Mouse (Mus musculus): ENCODE data around the gene Prpf40b. TPM values are rescaled to one million over a fixed set of nuclear protein-coding genes. Genes with fewer than 3 reads are reported as not detected.

Prpf40b gene
- total and polyA plus RNA-seq, 2 experiments = 7.9 to 27.9 TPM

DNA sequence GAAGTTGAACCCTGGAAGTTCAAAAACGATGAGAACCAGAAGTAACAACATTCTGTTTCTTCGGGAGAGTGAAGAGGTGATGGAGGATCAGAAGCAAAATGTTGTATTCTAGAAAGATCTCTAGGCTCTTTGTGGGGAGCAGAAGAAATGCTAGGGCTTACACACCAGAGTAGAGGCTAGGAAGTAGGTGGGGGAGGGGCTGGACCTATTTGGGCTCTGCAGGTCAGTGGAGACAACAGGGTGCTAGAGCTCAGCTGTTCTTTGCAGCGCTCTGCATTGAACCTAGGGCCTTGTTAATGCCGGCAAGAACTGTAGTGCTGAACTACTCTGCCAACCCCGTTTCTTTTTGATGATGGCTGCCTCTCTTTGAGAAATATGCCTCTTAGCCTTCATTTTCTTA lies 1.3 kb downstream of the Prpf40b start:
- Histone ChIP-seq H3K79me2 (ENCODE audit: control insufficient read depth, insufficient read depth, low read length) (no peaks in the 10 kb centered on the region), H3K4me1 (ENCODE audit: control insufficient read depth, insufficient read depth, low read length) (peaks cover 7% of the 10 kb centered on the region; the same call in 1 of the 2 replicates), H3K9ac (ENCODE audit: low read depth, low read length) (no peak overlapping the region), H3K36me3 (ENCODE audit: control insufficient read depth, insufficient read depth, low read length) (no peaks in the 10 kb centered on the region), H3K27me3 (ENCODE audit: control insufficient read depth, insufficient read depth, low read length) (no peaks in the 10 kb centered on the region), H3K27ac (replicated peaks; ENCODE audit: insufficient read depth, low read depth, low read length) (no peak overlapping the region), H3K4me3 (ENCODE audit: insufficient read depth, low read depth, low read length) (no peak overlapping the region)
- DNase-seq (ENCODE audit: extremely low read depth, low read depth, low spot score) = no peak
- TF ChIP-seq POLR2A (IDR thresholded peaks at IDR 0.05; ENCODE audit: extremely low read depth, insufficient read depth, low read length) (no peak), CTCF (IDR thresholded peaks at IDR 0.05; ENCODE audit: low read depth, low read length) (no peak)
- 56% methylated on average over 5 of the region's 5 CpGs for WGBS

DNA sequence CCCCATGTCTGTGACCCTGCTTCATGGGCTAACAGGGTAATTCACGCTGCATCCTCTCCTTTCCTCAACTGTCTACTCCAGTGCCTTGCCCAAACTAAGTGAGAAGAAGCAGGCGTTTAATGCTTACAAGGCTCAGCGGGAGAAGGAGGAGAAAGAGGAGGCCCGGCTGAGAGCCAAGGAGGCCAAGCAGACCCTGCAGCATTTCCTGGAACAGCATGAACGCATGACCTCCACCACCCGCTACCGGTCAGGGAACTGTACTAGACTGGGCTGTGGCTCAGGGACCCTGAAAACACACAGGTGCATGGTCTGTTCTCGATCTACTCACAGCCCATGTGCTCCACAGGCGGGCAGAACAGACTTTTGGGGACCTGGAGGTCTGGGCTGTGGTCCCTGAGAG lies 12.6 kb downstream of the Prpf40b start:
- TF ChIP-seq POLR2A (IDR thresholded peaks at IDR 0.05; ENCODE audit: extremely low read depth, insufficient read depth, low read length) (no peak), CTCF (IDR thresholded peaks at IDR 0.05; ENCODE audit: low read depth, low read length) (no peak)
- Histone ChIP-seq H3K9ac (ENCODE audit: low read depth, low read length) (no peak overlapping the region), H3K27ac (replicated peaks; ENCODE audit: insufficient read depth, low read depth, low read length) (no peak overlapping the region), H3K4me1 (ENCODE audit: control insufficient read depth, insufficient read depth, low read length) (no peaks in the 10 kb centered on the region), H3K4me3 (ENCODE audit: insufficient read depth, low read depth, low read length) (no peak overlapping the region), H3K36me3 (ENCODE audit: control insufficient read depth, insufficient read depth, low read length) (peaks cover 24% of the 10 kb centered on the region; the same call in 1 of the 2 replicates), H3K27me3 (ENCODE audit: control insufficient read depth, insufficient read depth, low read length) (no peaks in the 10 kb centered on the region), H3K79me2 (ENCODE audit: control insufficient read depth, insufficient read depth, low read length) (no peaks in the 10 kb centered on the region)
- 74% methylated on average over 9 of the region's 9 CpGs for WGBS
- DNase-seq (ENCODE audit: extremely low read depth, low read depth, low spot score) = no peak

DNA sequence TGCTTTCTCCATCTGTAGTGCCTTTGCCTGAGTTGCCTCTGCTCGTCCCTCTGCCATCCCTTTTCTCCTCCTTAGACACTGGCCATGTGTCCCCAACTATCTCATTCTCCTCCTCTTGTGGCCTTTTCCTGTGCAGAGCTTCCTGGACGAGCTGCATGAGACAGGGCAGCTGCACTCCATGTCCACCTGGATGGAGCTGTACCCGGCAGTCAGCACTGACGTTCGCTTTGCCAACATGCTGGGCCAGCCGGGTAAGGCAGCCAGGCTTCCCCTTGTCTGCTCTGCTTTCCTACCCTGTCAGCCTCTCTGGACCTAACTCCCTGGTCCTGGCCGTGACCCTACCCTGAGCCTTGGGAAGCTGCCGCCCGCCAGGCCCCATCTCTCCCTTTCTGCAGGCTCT lies 14.7 kb downstream of the Prpf40b start:
- Histone ChIP-seq H3K36me3 (ENCODE audit: control insufficient read depth, insufficient read depth, low read length) (peaks cover 25% of the 10 kb centered on the region; the same call in 1 of the 2 replicates), H3K4me1 (ENCODE audit: control insufficient read depth, insufficient read depth, low read length) (no peaks in the 10 kb centered on the region), H3K9ac (ENCODE audit: low read depth, low read length) (no peak overlapping the region), H3K27me3 (ENCODE audit: control insufficient read depth, insufficient read depth, low read length) (no peaks in the 10 kb centered on the region), H3K79me2 (ENCODE audit: control insufficient read depth, insufficient read depth, low read length) (no peaks in the 10 kb centered on the region), H3K4me3 (ENCODE audit: insufficient read depth, low read depth, low read length) (no peak overlapping the region), H3K27ac (replicated peaks; ENCODE audit: insufficient read depth, low read depth, low read length) (no peak overlapping the region)
- TF ChIP-seq CTCF (IDR thresholded peaks at IDR 0.05; ENCODE audit: low read depth, low read length) (no peak), POLR2A (IDR thresholded peaks at IDR 0.05; ENCODE audit: extremely low read depth, insufficient read depth, low read length) (no peak)
- no peak for DNase-seq (ENCODE audit: extremely low read depth, low read depth, low spot score)
- 95% methylated on average over 9 of the region's 9 CpGs for WGBS

DNA sequence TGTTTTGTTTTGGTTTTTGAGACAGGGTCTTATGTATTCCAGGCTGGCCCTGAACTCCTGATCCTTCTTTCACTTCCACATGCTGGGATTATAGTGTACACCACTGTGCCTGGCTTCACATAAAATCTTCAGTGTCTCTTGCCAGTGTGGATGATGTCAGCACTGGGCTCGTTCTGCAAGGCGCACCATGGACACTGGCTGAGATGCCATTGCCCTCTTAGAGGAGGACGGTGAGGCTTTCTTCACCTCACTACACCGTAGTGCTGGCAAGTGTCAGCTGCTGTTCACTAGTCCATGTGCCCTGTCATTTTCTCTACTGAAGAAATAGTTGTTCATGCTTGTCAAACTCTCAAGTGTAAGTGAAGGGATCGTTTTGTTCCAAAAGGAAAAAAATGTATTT lies 15.7 kb downstream of the Prpf40b start:
- Histone ChIP-seq H3K27ac (replicated peaks; ENCODE audit: insufficient read depth, low read depth, low read length) (no peak overlapping the region), H3K27me3 (ENCODE audit: control insufficient read depth, insufficient read depth, low read length) (no peaks in the 10 kb centered on the region), H3K36me3 (ENCODE audit: control insufficient read depth, insufficient read depth, low read length) (peaks cover 23% of the 10 kb centered on the region; the same call in 1 of the 2 replicates), H3K79me2 (ENCODE audit: control insufficient read depth, insufficient read depth, low read length) (no peaks in the 10 kb centered on the region), H3K4me3 (ENCODE audit: insufficient read depth, low read depth, low read length) (no peak overlapping the region), H3K4me1 (ENCODE audit: control insufficient read depth, insufficient read depth, low read length) (no peaks in the 10 kb centered on the region), H3K9ac (ENCODE audit: low read depth, low read length) (no peak overlapping the region)
- DNase-seq (ENCODE audit: extremely low read depth, low read depth, low spot score) = no peak
- no peak for TF ChIP-seq POLR2A (IDR thresholded peaks at IDR 0.05; ENCODE audit: extremely low read depth, insufficient read depth, low read length)
- TF ChIP-seq CTCF (IDR thresholded peaks at IDR 0.05; ENCODE audit: low read depth, low read length) = no peak
- 88% methylated on average over 5 of the region's 5 CpGs for WGBS

DNA sequence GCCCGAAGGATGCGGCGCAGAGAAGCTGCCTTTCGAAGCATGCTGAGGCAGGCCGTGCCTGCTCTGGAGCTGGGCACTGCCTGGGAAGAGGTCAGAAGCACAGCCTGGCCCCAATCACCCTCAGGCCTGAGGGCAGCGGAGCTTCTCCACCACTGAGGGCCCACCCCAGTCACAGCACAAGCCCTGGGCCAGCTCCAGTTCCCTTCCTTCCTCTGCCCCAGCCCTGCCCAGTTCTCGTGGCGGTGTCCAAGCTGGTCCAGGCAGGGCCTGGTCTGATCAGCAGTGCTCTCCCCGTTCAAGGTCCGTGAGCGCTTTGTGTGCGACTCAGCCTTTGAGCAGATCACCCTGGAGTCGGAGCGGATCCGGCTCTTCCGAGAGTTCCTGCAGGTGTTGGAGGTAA lies 20.0 kb downstream of the Prpf40b start:
- WGBS = 87% methylated on average over 16 of the region's 16 CpGs
- H3K27me3 ChIP-seq (ENCODE audit: control insufficient read depth, insufficient read depth, low read length) = no peaks in the 10 kb centered on the region
- TF ChIP-seq CTCF (IDR thresholded peaks at IDR 0.05; ENCODE audit: low read depth, low read length) (no peak), POLR2A (IDR thresholded peaks at IDR 0.05; ENCODE audit: extremely low read depth, insufficient read depth, low read length) (no peak)

More for the DNA sequence above, 20.0 kb downstream of the Prpf40b start:
- no peak for DNase-seq (ENCODE audit: extremely low read depth, low read depth, low spot score)
- Histone ChIP-seq H3K27ac (replicated peaks; ENCODE audit: insufficient read depth, low read depth, low read length) (no peak overlapping the region), H3K4me1 (ENCODE audit: control insufficient read depth, insufficient read depth, low read length) (peaks cover 2% of the 10 kb centered on the region; the same call in 1 of the 2 replicates), H3K9ac (ENCODE audit: low read depth, low read length) (no peak overlapping the region), H3K4me3 (ENCODE audit: insufficient read depth, low read depth, low read length) (no peak overlapping the region), H3K36me3 (ENCODE audit: control insufficient read depth, insufficient read depth, low read length) (peaks cover 13% of the 10 kb centered on the region; the same call in 1 of the 2 replicates), H3K79me2 (ENCODE audit: control insufficient read depth, insufficient read depth, low read length) (no peaks in the 10 kb centered on the region)

Measured in liver, adult 2 months (tissue).